Comparison of ENCODE assay signal across 9 mouse cellular contexts in genomic region chr6:122595637-122596036, GRCm38 (mm10). TPM values are rescaled to one million over a fixed set of nuclear protein-coding genes. Genes with fewer than 3 reads are reported as not detected.
DNase-seq lines count a peak whose midpoint lies in the region; ATAC-seq and TF ChIP-seq lines count a peak whose summit lies in the region.
"Had no signal": no experiment of that assay in that cellular context is flagged by ENCODE, and none has a peak within 500 bp of the region (broad histone marks: within the 10 kb centered on the region; RNA-seq: fewer than 3 reads in every experiment).

No protein-coding gene starts in this region.

- no peak overlapping the region for H3K9ac ChIP-seq in hindbrain, embryonic 11.5 days (ENCODE audit: low read depth, low read length)
- no peak overlapping the region for H3K9ac ChIP-seq in hindbrain, embryonic 13.5 days
- no peak overlapping the region for H3K9ac ChIP-seq in kidney, embryonic 14.5 days (ENCODE audit: low read depth, low read length)

- no peak for ATAC-seq in hindbrain, embryonic 11.5 days (ENCODE audit: low FRiP score)
- no peak for ATAC-seq in hindbrain, embryonic 13.5 days (ENCODE audit: low FRiP score)
- 0 out of 2 replicates have a peak, but pooled peaks have one; percentile 57 for ATAC-seq in kidney, embryonic 14.5 days (ENCODE audit: low FRiP score, low TSS enrichment)
- peak; percentile 47 for ATAC-seq in megakaryocyte, adult 5-6 weeks (ENCODE audit: poor library complexity, severe bottlenecking)
- ATAC-seq in erythroid progenitor cell, adult 5-6 weeks (replicated peaks; ENCODE audit: low FRiP score, poor library complexity, severe bottlenecking), result no peak

- H3K27ac ChIP-seq in hindbrain, embryonic 11.5 days (ENCODE audit: low read depth, low read length), result no peak overlapping the region
- no peak overlapping the region for H3K27ac ChIP-seq in hindbrain, embryonic 13.5 days
- H3K27ac ChIP-seq in cortical plate, adult 2 months (ENCODE audit: insufficient read depth, low read length), result no peak overlapping the region
- H3K27ac ChIP-seq in kidney, embryonic 14.5 days (ENCODE audit: low read depth, low read length), result no peak overlapping the region

- H3K4me2 ChIP-seq in hindbrain, embryonic 11.5 days (replicated peaks; ENCODE audit: low read depth, low read length), result no peak overlapping the region
- no peak overlapping the region for H3K4me2 ChIP-seq in hindbrain, embryonic 13.5 days
- H3K4me2 ChIP-seq in kidney, embryonic 14.5 days (replicated peaks; ENCODE audit: low read depth, low read length), result no peak overlapping the region

- peak; percentile 41; the same call in 1 of the 2 replicates for TF ChIP-seq CTCF in cortical plate, adult 2 months (IDR thresholded peaks at IDR 0.05; ENCODE audit: extremely low read depth, insufficient read depth, low read length)

- no peak overlapping the region for H3K4me3 ChIP-seq in hindbrain, embryonic 11.5 days (ENCODE audit: low read depth, low read length)
- no peak overlapping the region for H3K4me3 ChIP-seq in hindbrain, embryonic 13.5 days
- no peak overlapping the region for H3K4me3 ChIP-seq in cortical plate, adult 2 months (ENCODE audit: insufficient read depth, low read length)
- no peak overlapping the region for H3K4me3 ChIP-seq in kidney, embryonic 14.5 days (ENCODE audit: low read length)

- 41% methylated on average over 7 of the region's 7 CpGs for WGBS in hindbrain, embryonic 11.5 days
- WGBS in hindbrain, embryonic 13.5 days, result 46% methylated on average over 7 of the region's 7 CpGs
- 28% methylated on average over 7 of the region's 7 CpGs for WGBS in kidney, embryonic 14.5 days

- DNase-seq in hindbrain, embryonic 11.5 days (ENCODE audit: low spot score), result peak; percentile 21
- peak; percentile 80 for DNase-seq in ES-CJ7 (ENCODE audit: low read depth, low spot score)
- DNase-seq in thymus, postnatal 0 days (ENCODE audit: low spot score), result no peak

- H3K4me1 ChIP-seq in hindbrain, embryonic 11.5 days (replicated peaks; ENCODE audit: control insufficient read depth, insufficient read depth, low read length), result no peaks in the 10 kb centered on the region
- H3K4me1 ChIP-seq in hindbrain, embryonic 13.5 days (replicated peaks), result no peaks in the 10 kb centered on the region
- no peaks in the 10 kb centered on the region for H3K4me1 ChIP-seq in cortical plate, adult 2 months (ENCODE audit: control insufficient read depth, insufficient read depth, low read length)
- H3K4me1 ChIP-seq in kidney, embryonic 14.5 days (ENCODE audit: control insufficient read depth, insufficient read depth, low read length), result no peaks in the 10 kb centered on the region

- no peaks in the 10 kb centered on the region for H3K9me3 ChIP-seq in hindbrain, embryonic 11.5 days (ENCODE audit: control insufficient read depth, low read length)
- no peaks in the 10 kb centered on the region for H3K9me3 ChIP-seq in hindbrain, embryonic 13.5 days
- no peaks in the 10 kb centered on the region for H3K9me3 ChIP-seq in kidney, embryonic 14.5 days (ENCODE audit: control insufficient read depth, low read length)

- no peaks in the 10 kb centered on the region for H3K27me3 ChIP-seq in hindbrain, embryonic 11.5 days (ENCODE audit: control insufficient read depth, insufficient read depth, low read length)
- H3K27me3 ChIP-seq in hindbrain, embryonic 13.5 days, result no peaks in the 10 kb centered on the region
- H3K27me3 ChIP-seq in kidney, embryonic 14.5 days (ENCODE audit: control insufficient read depth, insufficient read depth, low read length), result no peaks in the 10 kb centered on the region

- no peaks in the 10 kb centered on the region for H3K36me3 ChIP-seq in hindbrain, embryonic 11.5 days (ENCODE audit: control insufficient read depth, insufficient read depth, low read length)
- H3K36me3 ChIP-seq in hindbrain, embryonic 13.5 days, result no peaks in the 10 kb centered on the region
- H3K36me3 ChIP-seq in kidney, embryonic 14.5 days (ENCODE audit: control insufficient read depth, insufficient read depth, low read length), result no peaks in the 10 kb centered on the region

- no peak for TF ChIP-seq POLR2A in cortical plate, adult 2 months (IDR thresholded peaks at IDR 0.05; ENCODE audit: extremely low read depth, insufficient read depth, low read length)

RNA-seq across cellular contexts. Expression of gene Apobec1, which starts 6.6 kb away (rescaled TPM):
- 1.7 and 2.1 TPM in 2 replicates for polyA plus RNA-seq in hindbrain, embryonic 11.5 days (2014; fragmentation: Nextera tagmentation; extraction: Ambion mirVana)
- 1.5 and 2.5 TPM in 2 replicates for polyA plus RNA-seq in hindbrain, embryonic 13.5 days (2015; fragmentation: Nextera tagmentation; extraction: Ambion mirVana)
- 3.1 and 4.5 TPM in 2 replicates for polyA plus RNA-seq in cortical plate, adult 2 months (2012; rRNA removed)
- 1.3 and 2.7 TPM in 2 replicates for polyA plus RNA-seq in kidney, embryonic 14.5 days (2014; fragmentation: Nextera tagmentation; extraction: Ambion mirVana)
- total RNA-seq in megakaryocyte, adult 5-6 weeks (2015), result 112 and 151 TPM in 2 replicates
- total RNA-seq in megakaryocyte, adult 5-6 weeks (2017), result 78.0 and 87.4 TPM in 2 replicates
- 29.2 and 35.2 TPM in 2 replicates for total RNA-seq in erythroid progenitor cell, adult 5-6 weeks (2015; ENCODE audit: low replicate concordance)
- 17.1 and 17.2 TPM in 2 replicates for total RNA-seq in erythroid progenitor cell, adult 5-6 weeks (2017; ENCODE audit: low replicate concordance)
- 10.7 and 12.1 TPM in 2 replicates for polyA plus RNA-seq in thymus, postnatal 0 days (2015; fragmentation: Nextera tagmentation; extraction: Ambion mirVana)

RNA-seq across cellular contexts. Expression of gene Gdf3, which starts 14.2 kb away (rescaled TPM):
- polyA plus RNA-seq in hindbrain, embryonic 11.5 days (2014; fragmentation: Nextera tagmentation; extraction: Ambion mirVana), result 0.25 TPM in 1 of 2 replicates, not detected in the other
- polyA plus RNA-seq in hindbrain, embryonic 13.5 days (2015; fragmentation: Nextera tagmentation; extraction: Ambion mirVana), result 0.08 TPM in 1 of 2 replicates, not detected in the other
- not detected in 2 replicates for polyA plus RNA-seq in cortical plate, adult 2 months (2012; rRNA removed)
- polyA plus RNA-seq in kidney, embryonic 14.5 days (2014; fragmentation: Nextera tagmentation; extraction: Ambion mirVana), result not detected in 2 replicates
- total RNA-seq in megakaryocyte, adult 5-6 weeks (2015), result 0.62 and 1.7 TPM in 2 replicates
- total RNA-seq in megakaryocyte, adult 5-6 weeks (2017), result 0.40 TPM in 1 of 2 replicates, not detected in the other
- total RNA-seq in erythroid progenitor cell, adult 5-6 weeks (2015; ENCODE audit: low replicate concordance), result 5.8 and 8.8 TPM in 2 replicates
- not detected in 2 replicates for total RNA-seq in erythroid progenitor cell, adult 5-6 weeks (2017; ENCODE audit: low replicate concordance)
- 0.83 and 0.90 TPM in 2 replicates for polyA plus RNA-seq in thymus, postnatal 0 days (2015; fragmentation: Nextera tagmentation; extraction: Ambion mirVana)
- total RNA-seq: layer of hippocampus, postnatal 14 days had no signal

RNA-seq across cellular contexts. Expression of gene Dppa3, which starts 30.6 kb away (rescaled TPM):
- not detected in 2 replicates for polyA plus RNA-seq in hindbrain, embryonic 11.5 days (2014; fragmentation: Nextera tagmentation; extraction: Ambion mirVana)
- polyA plus RNA-seq in hindbrain, embryonic 13.5 days (2015; fragmentation: Nextera tagmentation; extraction: Ambion mirVana), result not detected in 2 replicates
- polyA plus RNA-seq in cortical plate, adult 2 months (2012; rRNA removed), result not detected in 2 replicates
- polyA plus RNA-seq in kidney, embryonic 14.5 days (2014; fragmentation: Nextera tagmentation; extraction: Ambion mirVana), result not detected in 2 replicates
- total RNA-seq in megakaryocyte, adult 5-6 weeks (2015), result not detected in 2 replicates
- total RNA-seq in megakaryocyte, adult 5-6 weeks (2017), result not detected in 2 replicates
- not detected in 2 replicates for total RNA-seq in erythroid progenitor cell, adult 5-6 weeks (2015; ENCODE audit: low replicate concordance)
- total RNA-seq in erythroid progenitor cell, adult 5-6 weeks (2017; ENCODE audit: low replicate concordance), result not detected in 2 replicates
- 3.9 and 4.4 TPM in 2 replicates for polyA plus RNA-seq in thymus, postnatal 0 days (2015; fragmentation: Nextera tagmentation; extraction: Ambion mirVana)
- total RNA-seq: layer of hippocampus, postnatal 14 days had no signal

RNA-seq across cellular contexts. Expression of gene Aicda, which starts 42.0 kb away (rescaled TPM):
- 0.11 TPM in 1 of 2 replicates, not detected in the other for polyA plus RNA-seq in hindbrain, embryonic 11.5 days (2014; fragmentation: Nextera tagmentation; extraction: Ambion mirVana)
- polyA plus RNA-seq in hindbrain, embryonic 13.5 days (2015; fragmentation: Nextera tagmentation; extraction: Ambion mirVana), result 0.71 and 1.1 TPM in 2 replicates
- polyA plus RNA-seq in cortical plate, adult 2 months (2012; rRNA removed), result not detected in 2 replicates
- not detected in 2 replicates for polyA plus RNA-seq in kidney, embryonic 14.5 days (2014; fragmentation: Nextera tagmentation; extraction: Ambion mirVana)
- total RNA-seq in megakaryocyte, adult 5-6 weeks (2015), result 0.07 TPM in 1 of 2 replicates, not detected in the other
- total RNA-seq in megakaryocyte, adult 5-6 weeks (2017), result not detected in 2 replicates
- not detected in 2 replicates for total RNA-seq in erythroid progenitor cell, adult 5-6 weeks (2015; ENCODE audit: low replicate concordance)
- not detected in 2 replicates for total RNA-seq in erythroid progenitor cell, adult 5-6 weeks (2017; ENCODE audit: low replicate concordance)
- 0.18 and 0.25 TPM in 2 replicates for polyA plus RNA-seq in thymus, postnatal 0 days (2015; fragmentation: Nextera tagmentation; extraction: Ambion mirVana)
- total RNA-seq: layer of hippocampus, postnatal 14 days had no signal

Comparison
In these comparisons a context has a peak if more than half of its experiments do, and no peak if none do; other contexts are left out.
1. ATAC-seq: peak in kidney, embryonic 14.5 days (single experiment) and megakaryocyte, adult 5-6 weeks (single experiment); none in hindbrain, embryonic 11.5 days (single experiment), hindbrain, embryonic 13.5 days (single experiment) and erythroid progenitor cell, adult 5-6 weeks (single experiment).